Mouse (Mus musculus) kidney, embryonic 14.5 days (tissue): ENCODE measurements at regions not wholly inside any gene's neighbourhood (a gene's known extent, or its start where the extent isn't known, plus 50 kb on each side); places are given as distances from the start of the nearest gene placed in this dataset.

ENCODE experiments used
- ATAC-seq: fragments of 200-750 bp; cut with Nextera tagmentation; 2 replicates; pipeline ENCODE4 v1.8.0; 2017; ENCODE audit warnings: moderate number of reproducible peaks, mild to moderate bottlenecking, moderate TSS enrichment, moderate library complexity; ENCODE audit not compliant: low FRiP score, low TSS enrichment
- H3K27ac ChIP-seq: fragments of 300-500 bp; sonication (generic); 2 replicates; pipeline ENCODE4 v1.5.1; 2014; ENCODE audit warnings: low read depth, mild to moderate bottlenecking, low read length, moderate library complexity, mixed read lengths
- H3K27me3 ChIP-seq: fragments of 300-500 bp; sonication (generic); 2 replicates; pipeline ENCODE4 v1.6.1; 2014; ENCODE audit warnings: mild to moderate bottlenecking, low read length; ENCODE audit not compliant: control insufficient read depth, insufficient read depth
- H3K36me3 ChIP-seq: fragments of 300-500 bp; sonication (generic); 2 replicates; pipeline ENCODE4 v1.6.1; 2014; ENCODE audit warnings: low read length, mixed read lengths; ENCODE audit not compliant: control insufficient read depth, insufficient read depth
- H3K4me1 ChIP-seq: fragments of 300-500 bp; sonication (generic); 2 replicates; pipeline ENCODE4 v1.6.1; 2014; ENCODE audit warnings: low read length, mixed read lengths; ENCODE audit not compliant: control insufficient read depth, insufficient read depth
- H3K4me2 ChIP-seq: fragments of 300-500 bp; sonication (generic); replicated peaks from 2 replicates; pipeline ENCODE4 v1.6.1; 2014; ENCODE audit warnings: low read depth, mild to moderate bottlenecking, low read length
- H3K4me3 ChIP-seq: fragments of 300-500 bp; sonication (generic); 2 replicates; pipeline ENCODE4 v1.5.1; 2014; ENCODE audit warnings: mild to moderate bottlenecking, low read length
- H3K9ac ChIP-seq: fragments of 300-500 bp; sonication (generic); 2 replicates; pipeline ENCODE4 v1.6.1; 2014; ENCODE audit warnings: low read depth, mild to moderate bottlenecking, low read length, moderate library complexity
- H3K9me3 ChIP-seq: fragments of 300-500 bp; sonication (generic); 2 replicates; pipeline ENCODE4 v1.6.1; 2016; ENCODE audit warnings: low read length; ENCODE audit not compliant: control insufficient read depth
- WGBS: fragments of 180-500 bp; shearing (Covaris S2); extraction: QIAGEN DNeasy Blood & Tissue Kit; methylation state at CpG from one replicate; pipeline ENCODE4 v1.1.7; 2014; 5-methylcytosine and 5-hydroxymethylcytosine counted together

GRCm38 (mm10) chr14:80901346-80901745 is 917.5 kb downstream of the Olfm4 start:
- no peak overlapping the region for H3K4me2 ChIP-seq
- ATAC-seq: no peak
- H3K4me3 ChIP-seq: no peak overlapping the region
- H3K9me3 ChIP-seq: no peaks in the 10 kb centered on the region
- H3K27ac ChIP-seq: no peak overlapping the region
- WGBS: 78% methylated on average over 10 of the region's 10 CpGs
- no peak overlapping the region for H3K9ac ChIP-seq
- no peaks in the 10 kb centered on the region for H3K36me3 ChIP-seq
- H3K4me1 ChIP-seq: no peaks in the 10 kb centered on the region
- no peaks in the 10 kb centered on the region for H3K27me3 ChIP-seq

DNA sequence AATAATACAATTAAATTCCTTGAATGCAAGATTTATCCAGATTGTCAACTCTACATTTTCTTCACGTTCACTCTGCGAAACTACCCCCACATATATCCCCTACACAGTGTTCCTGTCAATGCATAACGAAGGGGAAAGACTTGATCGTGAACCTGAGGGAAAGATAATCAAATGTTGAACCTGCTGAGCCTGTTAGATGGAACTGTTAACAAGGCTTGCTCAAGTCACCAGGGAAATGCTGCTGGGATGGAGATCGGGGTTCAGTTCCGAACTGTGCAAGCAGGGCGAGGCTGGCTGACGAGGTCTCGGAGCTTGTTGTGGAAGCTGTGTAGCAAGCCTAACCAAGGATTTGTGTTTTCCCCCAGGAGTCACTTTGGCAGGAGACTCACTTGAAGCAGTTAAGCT is 917.9 kb downstream of the Olfm4 start:
- no peak overlapping the region for H3K9ac ChIP-seq
- no peaks in the 10 kb centered on the region for H3K9me3 ChIP-seq
- H3K36me3 ChIP-seq: no peaks in the 10 kb centered on the region
- H3K4me2 ChIP-seq: no peak overlapping the region
- ATAC-seq: no peak
- no peak overlapping the region for H3K27ac ChIP-seq
- no peak overlapping the region for H3K4me3 ChIP-seq
- H3K27me3 ChIP-seq: no peaks in the 10 kb centered on the region
- no peaks in the 10 kb centered on the region for H3K4me1 ChIP-seq
- 77% methylated on average over 9 of the region's 9 CpGs for WGBS

DNA sequence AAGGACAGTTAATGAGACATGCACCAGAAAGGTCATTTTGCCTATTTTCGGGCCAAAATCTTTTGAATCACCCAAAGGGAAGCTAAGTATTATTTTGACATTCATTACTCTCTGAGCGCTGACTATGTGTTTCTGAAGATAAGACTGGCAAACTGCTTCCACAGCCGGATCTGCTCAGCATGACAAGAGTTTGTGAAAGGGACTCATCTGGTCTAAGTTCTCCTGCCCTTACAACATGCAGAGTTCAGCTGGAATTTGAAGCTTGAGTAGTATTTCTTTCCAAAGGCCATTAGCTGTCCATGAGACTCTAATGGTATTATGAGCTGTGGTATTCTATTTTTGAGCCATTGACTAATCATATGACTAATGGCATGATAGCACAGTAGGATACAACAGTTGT is 932.1 kb downstream of the Olfm4 start:
- Histone ChIP-seq H3K9me3 (no peaks in the 10 kb centered on the region), H3K9ac (no peak overlapping the region), H3K4me1 (no peaks in the 10 kb centered on the region), H3K4me2 (no peak overlapping the region), H3K27ac (no peak overlapping the region), H3K27me3 (no peaks in the 10 kb centered on the region), H3K36me3 (no peaks in the 10 kb centered on the region), H3K4me3 (no peak overlapping the region)
- 71% methylated on average over 3 of the region's 3 CpGs for WGBS
- ATAC-seq: no peak

DNA sequence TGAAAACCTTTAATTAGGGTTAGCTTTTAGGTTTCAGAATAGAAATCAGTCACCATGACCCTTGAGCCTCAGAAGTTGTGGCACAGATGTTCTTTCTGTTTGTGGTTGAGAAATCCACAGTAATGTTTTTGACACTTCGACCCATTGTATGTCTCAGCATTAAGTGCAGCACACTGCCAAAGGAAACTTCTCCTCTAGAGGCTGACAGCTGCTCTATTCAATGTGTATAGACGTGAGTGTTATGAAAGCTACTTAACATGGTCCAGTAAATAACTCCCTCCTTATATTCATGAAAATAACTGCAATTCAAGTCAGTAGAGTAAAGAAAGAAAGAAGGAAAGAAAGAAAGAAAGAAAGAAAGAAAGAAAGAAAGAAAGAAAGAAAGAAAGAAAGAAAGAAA is 939.9 kb downstream of the Olfm4 start:
- H3K27me3 ChIP-seq: no peaks in the 10 kb centered on the region
- H3K9me3 ChIP-seq: no peaks in the 10 kb centered on the region
- H3K9ac ChIP-seq: no peak overlapping the region
- no peak overlapping the region for H3K4me3 ChIP-seq
- WGBS: 71% methylated on average over 2 of the region's 2 CpGs
- H3K27ac ChIP-seq: no peak overlapping the region
- H3K4me2 ChIP-seq: no peak overlapping the region
- ATAC-seq: no peak
- no peaks in the 10 kb centered on the region for H3K4me1 ChIP-seq
- no peaks in the 10 kb centered on the region for H3K36me3 ChIP-seq

DNA sequence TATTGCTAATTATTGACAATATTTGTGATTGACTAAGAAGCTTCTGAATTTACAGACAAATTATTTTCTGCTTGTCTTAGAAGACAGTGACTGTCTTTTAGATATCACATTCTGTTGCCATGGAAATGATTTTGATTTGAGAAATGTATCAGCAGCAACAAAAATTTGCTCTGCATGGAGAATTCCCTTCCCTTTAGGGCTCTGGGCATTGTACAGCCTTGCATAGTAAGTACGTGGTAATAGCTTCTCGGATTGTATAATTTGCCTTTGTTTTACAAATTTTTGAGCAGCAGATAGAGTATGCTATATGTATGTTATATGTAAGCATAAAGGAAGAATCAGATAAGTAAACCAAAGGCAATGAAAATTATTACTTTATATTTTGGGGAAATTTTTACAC is 976.1 kb downstream of the Olfm4 start:
- H3K9me3 ChIP-seq: no peaks in the 10 kb centered on the region
- H3K9ac ChIP-seq: no peak overlapping the region
- no peak overlapping the region for H3K27ac ChIP-seq

GRCm38 (mm10) chr14:80975795-80976194 is 991.9 kb downstream of the Olfm4 start:
- Histone ChIP-seq H3K9me3 (no peaks in the 10 kb centered on the region), H3K27ac (no peak overlapping the region), H3K36me3 (no peaks in the 10 kb centered on the region), H3K4me2 (no peak overlapping the region), H3K27me3 (no peaks in the 10 kb centered on the region), H3K9ac (no peak overlapping the region), H3K4me3 (no peak overlapping the region), H3K4me1 (no peaks in the 10 kb centered on the region)
- no peak for ATAC-seq
- WGBS: 87% methylated on average over 4 of the region's 4 CpGs

More for the DNA sequence above, 976.1 kb downstream of the Olfm4 start:
- 91% methylated on average over 2 of the region's 2 CpGs for WGBS
- no peak for ATAC-seq
- no peaks in the 10 kb centered on the region for H3K27me3 ChIP-seq
- H3K4me2 ChIP-seq: no peak overlapping the region
- no peaks in the 10 kb centered on the region for H3K4me1 ChIP-seq
- H3K36me3 ChIP-seq: no peaks in the 10 kb centered on the region
- H3K4me3 ChIP-seq: no peak overlapping the region

GRCm38 (mm10) chr14:80976662-80977061 is 992.8 kb downstream of the Olfm4 start:
- Histone ChIP-seq H3K4me3 (no peak overlapping the region), H3K27ac (no peak overlapping the region), H3K9ac (no peak overlapping the region), H3K36me3 (no peaks in the 10 kb centered on the region), H3K27me3 (no peaks in the 10 kb centered on the region), H3K4me2 (no peak overlapping the region), H3K4me1 (no peaks in the 10 kb centered on the region), H3K9me3 (no peaks in the 10 kb centered on the region)
- 66% methylated on average over 5 of the region's 5 CpGs for WGBS
- no peak for ATAC-seq

DNA sequence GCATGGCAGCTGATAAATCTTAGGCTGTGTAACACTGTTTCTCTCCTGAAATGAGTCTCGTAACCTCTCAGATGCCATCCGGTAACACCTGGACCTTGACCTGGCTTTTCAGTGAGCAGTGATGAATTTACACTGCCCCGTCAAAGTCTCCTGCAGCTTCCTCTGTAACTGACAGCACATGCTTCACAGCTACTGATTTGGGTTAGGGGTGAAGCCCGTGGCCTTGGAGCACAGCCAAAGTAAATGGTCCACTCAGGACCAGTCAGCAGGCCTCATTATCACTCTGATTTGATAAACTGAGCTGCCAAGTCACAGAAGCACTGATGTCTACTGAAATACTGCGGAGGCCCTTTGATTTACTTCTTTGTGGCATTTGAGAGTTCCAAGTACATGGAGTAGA is 995.6 kb downstream of the Olfm4 start:
- Histone ChIP-seq H3K4me1 (no peaks in the 10 kb centered on the region), H3K4me3 (no peak overlapping the region), H3K9me3 (no peaks in the 10 kb centered on the region), H3K27ac (no peak overlapping the region), H3K9ac (no peak overlapping the region), H3K4me2 (no peak overlapping the region), H3K36me3 (no peaks in the 10 kb centered on the region), H3K27me3 (no peaks in the 10 kb centered on the region)
- ATAC-seq: peak; percentile 85
- 25% methylated on average over 5 of the region's 5 CpGs for WGBS

GRCm38 (mm10) chr14:80990192-80990591 is 1006.3 kb downstream of the Olfm4 start:
- no peak overlapping the region for H3K4me2 ChIP-seq
- WGBS: 63% methylated on average over 3 of the region's 3 CpGs
- H3K36me3 ChIP-seq: no peaks in the 10 kb centered on the region
- H3K4me1 ChIP-seq: no peaks in the 10 kb centered on the region
- H3K27ac ChIP-seq: no peak overlapping the region
- no peak overlapping the region for H3K9ac ChIP-seq
- no peaks in the 10 kb centered on the region for H3K27me3 ChIP-seq
- no peaks in the 10 kb centered on the region for H3K9me3 ChIP-seq
- ATAC-seq: no peak
- H3K4me3 ChIP-seq: no peak overlapping the region
